Mouse (Mus musculus) olfactory bulb, adult 2 months (tissue): ENCODE results near the gene Limd1.

Experiments
- CTCF ChIP-seq: fragments of 200-500 bp; IDR thresholded peaks from 2 replicates; pipeline ENCODE4 v1.5.1; 2012; ENCODE audit warnings: low read depth, mild to moderate bottlenecking, low read length, moderate library complexity; ENCODE audit not compliant: insufficient read depth
- POLR2A ChIP-seq: fragments of 200-500 bp; IDR thresholded peaks from 2 replicates; pipeline ENCODE4 v1.6.1; 2012; ENCODE audit warnings: mild to moderate bottlenecking, low read depth, low read length, moderate library complexity; ENCODE audit not compliant: insufficient read depth

DNA sequence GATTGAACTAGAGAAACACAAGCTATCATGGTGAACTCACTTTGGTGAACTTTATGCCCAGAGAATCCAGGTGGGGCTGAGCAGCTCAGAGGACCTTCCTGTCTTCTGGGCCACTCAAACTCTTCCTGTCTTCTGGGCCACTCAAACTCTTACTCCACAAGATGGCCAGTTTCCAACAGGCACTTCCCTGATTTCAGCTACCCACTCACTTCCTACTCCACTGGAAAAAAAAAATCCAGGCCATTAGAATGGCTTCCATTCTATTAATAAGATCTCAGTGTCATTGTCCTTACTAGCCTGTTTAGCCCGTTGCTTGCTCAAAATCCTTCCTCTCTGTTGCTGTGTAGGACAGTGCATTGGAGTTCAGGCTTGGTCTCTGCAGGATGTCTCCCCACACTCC is 2.9 kb upstream of the Limd1 start:
- no peak for TF ChIP-seq CTCF
- no peak for TF ChIP-seq POLR2A
